Mouse (Mus musculus) heart, postnatal 14 days (tissue): ENCODE results near the gene Col4a2. TPM values are rescaled to one million over a fixed set of nuclear protein-coding genes. Genes with fewer than 3 reads are reported as not detected.
A peak's percentile ranks its signal among the peaks of the same experiment; 100 is the strongest.
"Not testable (repeated sequence)": the region's sequence is repeated elsewhere in the genome, so short reads cannot be mapped to it uniquely, and the experiment has no call there.

Experiments
- DNase-seq, 2 experiments: peaks; one replicate each; pipeline ENCODE4 v3.0.0; 2021 to 2022
- intact Hi-C: fragments of 180-260 bp; cut with DNase I; formaldehyde crosslinking; loops from one replicate; pipeline ENCODE4 v1.15.1; 2025
- total RNA-seq, 2 experiments: library from RNA; stranded (reverse); gene quantifications; 2 replicates each; pipeline ENCODE4 v1.2.3; 2021

Gene Col4a2
- total RNA-seq, 2 experiments from 2014 or later: 570 to 571 TPM

DNA sequence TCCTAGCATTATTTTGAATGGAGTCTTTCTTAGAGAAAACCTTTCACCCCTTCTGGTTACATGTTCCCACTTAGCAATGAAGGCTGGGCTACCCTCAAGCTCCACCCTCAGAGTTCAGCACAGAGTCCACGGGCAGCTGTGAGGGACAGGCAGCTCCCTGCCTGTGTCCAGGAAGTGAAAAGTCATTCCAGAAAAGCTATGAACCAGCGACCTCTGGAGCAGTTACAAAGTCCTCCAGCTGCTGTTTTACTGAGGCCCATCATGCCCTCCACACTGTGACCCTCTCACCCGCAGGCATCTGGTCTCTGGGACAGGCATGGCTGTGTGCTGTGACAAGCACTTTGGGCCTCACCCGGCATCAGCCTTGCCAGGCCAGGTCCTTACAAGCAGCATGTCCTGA is 160.5 kb downstream of the Col4a2 start:
- DNase-seq: no peak
- intact Hi-C loops: no loop called here

DNA sequence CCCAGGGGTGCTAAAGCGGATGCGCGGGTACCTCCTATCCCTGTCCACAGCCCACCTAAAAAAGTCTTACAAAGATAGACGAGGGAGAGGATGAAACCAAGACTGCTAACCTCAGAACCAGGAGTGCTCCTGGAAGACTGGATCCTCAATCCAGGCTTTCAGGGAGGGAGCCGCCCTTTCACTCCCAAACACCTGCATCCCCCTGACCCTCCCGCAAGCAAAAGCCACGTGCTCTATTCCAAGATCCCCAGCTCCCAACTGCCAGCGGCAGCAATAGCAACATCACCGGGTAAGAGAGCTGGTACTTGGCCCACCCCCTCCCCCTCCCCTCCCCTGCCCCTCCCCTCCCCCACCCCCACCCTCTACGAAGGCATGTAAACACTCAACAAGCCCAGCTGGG is 162.8 kb downstream of the Col4a2 start:
- DNase-seq: no peak
- intact Hi-C loops: no loop called here

DNA sequence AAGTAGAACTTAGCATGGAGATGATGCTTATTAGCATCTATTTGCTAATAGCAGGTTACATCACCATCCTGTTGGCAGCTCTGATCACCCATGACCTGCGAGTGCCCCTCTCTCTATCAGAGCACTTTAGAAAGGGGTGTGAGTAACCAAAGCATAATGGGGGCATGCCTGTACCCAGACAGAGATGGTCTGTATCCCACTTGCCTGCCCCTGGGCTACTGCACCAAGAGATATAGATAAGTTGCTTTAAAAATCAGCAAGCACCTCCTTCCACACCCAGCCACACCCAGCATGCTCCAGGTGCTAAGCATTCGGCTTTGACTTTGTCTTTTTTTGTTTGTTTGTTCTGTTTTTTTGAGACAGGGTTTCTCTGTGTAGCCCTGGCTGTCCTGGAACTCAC is 163.3 kb downstream of the Col4a2 start:
- intact Hi-C loops: no loop called here
- no peak for DNase-seq

DNA sequence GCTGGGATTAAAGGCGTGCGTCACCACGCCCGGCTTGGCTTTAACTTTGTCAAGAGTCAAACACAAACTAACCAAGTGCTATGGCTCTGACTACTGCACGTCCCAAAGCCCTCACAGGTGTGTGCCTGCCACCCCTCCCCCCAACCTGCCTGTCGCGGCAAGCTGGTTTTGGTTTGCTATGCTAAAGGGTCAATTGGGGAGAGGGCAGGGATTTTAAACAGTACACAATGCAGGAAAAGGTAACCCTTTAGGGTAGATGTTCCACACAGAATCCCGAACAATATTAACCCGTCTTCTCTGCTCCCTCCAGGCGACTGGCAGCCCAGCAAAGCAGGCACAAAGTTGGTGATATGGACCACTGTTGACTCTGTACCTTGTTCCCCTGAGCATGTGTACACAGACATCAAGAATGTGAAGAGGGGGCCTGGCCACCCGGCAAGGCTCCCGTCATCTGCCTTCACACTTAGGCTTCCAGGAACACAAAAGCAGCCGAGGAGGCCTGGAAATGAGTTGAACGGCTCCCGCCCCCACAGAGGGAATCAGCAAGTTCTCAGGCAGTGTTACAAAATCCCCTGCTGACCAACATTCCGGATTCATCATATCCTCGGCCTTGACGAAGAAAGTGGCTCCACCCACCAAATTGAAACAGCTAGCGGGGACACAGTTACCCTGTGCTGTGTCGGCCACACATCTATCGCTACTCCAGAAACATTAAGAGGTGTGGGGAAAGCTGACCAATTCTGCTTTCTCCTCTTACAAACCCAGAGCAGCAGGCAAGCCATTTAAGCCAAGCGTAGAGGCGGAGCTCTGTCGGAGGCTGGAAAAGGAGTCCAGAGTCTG is 164.0 kb downstream of the Col4a2 start:
- intact Hi-C loops: no loop called here
- peak; percentile 62 to 69 for DNase-seq

DNA sequence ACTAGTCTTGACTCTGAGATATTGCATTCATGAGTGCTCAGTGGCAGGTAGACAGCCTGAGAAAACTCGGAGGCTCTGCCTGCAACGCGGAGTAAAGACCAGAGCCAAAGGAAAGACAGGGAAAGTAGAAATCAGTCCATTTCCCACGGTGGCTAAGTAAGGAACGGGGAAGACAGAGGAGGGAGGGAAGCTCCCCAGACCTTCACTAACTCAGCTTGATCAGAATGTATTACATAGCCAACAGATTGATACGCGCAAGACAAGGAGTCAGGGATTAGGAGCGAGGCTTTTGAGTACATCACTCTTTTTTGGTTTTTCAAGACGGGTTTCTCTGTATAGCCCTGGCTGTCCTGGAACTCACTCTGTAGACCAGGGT is 164.6 kb downstream of the Col4a2 start:
- DNase-seq: no peak
- intact Hi-C loops: no loop called here

DNA sequence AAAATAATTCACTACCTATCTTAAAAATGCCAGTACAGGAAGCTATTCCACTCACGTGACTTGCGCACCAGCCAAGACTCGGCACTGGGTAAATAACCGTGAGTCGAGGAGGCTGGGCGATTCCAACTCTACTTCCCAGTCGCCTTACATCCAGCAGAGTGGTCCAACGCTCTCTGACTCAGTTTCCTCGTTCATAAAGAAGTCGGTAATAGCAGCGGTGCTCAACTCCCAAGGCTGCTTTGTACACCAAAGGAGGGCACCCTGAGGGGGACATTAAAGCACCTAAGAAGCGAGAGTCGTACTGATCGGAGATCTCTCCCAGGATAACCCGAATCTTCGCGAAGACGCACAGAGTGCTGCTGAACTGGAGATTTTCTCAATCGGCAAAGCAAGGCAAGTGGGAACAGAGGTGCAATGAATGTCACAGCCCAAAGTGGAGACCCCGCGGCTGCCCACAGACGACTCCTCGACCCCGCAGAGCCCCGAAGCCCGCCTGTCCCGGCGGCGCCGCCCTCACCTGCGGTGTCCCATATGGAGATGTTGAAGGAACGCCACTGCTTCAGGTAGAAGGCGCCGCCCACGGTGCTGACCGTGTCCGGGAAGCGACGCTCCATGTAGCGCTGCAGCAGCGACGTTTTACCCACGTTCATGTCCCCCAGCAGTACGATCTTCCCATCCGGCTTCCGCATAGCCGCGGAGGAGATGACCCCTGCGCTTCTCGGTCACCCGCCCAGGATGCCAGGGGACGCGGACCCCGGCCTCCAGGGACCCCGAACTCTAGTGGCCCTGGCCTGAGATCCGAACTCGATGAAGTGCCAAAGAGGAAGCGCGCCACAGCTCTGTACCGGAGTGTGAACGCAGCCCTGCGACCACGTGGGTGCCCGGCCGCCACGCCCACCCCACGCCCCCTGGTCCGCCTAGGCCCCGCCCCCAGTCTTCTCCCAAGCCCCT is 165.5 kb downstream of the Col4a2 start, which contains the start of gene Rab20:
Rab20 (minus strand) TSS at position 900 of the 951 bp plus-strand sequence.
- peak; percentile 79 to 87 for DNase-seq
- intact Hi-C loops: no loop called here

DNA sequence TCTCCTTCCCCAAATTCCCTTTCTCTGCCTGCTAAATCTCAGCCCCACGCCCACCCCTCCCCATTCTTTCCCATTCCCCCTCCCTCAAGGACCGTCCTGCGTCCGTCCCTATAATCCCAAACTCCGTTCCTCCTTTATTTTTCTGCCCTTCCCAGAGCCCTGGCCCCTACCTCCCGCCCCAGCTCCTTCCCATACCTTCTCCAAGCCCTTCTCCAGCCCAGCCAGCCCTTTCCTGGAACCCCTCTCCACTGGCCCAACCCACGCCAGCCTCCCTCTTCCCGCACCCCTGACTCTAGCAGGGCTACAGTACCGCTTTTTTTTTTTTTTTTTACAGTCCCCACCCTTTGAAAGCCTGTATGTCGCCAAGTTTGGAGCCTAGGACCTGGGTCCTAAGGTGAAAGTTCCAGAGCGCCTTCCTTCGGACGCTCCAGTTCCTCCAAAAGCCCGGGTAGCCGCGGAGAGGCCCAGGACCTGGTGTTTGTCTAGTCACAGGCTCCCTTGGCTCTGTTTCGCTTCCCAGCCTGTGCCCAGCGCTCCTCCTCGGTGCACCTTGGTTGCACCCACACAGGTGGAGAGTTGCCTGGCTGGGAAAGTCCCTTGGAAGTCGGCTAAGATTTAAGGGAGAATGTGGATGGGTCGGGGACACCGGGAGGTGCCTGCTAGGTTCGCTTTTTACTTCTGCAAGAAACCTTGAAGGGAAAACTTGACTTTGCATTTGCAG is 166.4 kb downstream of the Col4a2 start:
- intact Hi-C loops: no loop called here
- DNase-seq: no peak

DNA sequence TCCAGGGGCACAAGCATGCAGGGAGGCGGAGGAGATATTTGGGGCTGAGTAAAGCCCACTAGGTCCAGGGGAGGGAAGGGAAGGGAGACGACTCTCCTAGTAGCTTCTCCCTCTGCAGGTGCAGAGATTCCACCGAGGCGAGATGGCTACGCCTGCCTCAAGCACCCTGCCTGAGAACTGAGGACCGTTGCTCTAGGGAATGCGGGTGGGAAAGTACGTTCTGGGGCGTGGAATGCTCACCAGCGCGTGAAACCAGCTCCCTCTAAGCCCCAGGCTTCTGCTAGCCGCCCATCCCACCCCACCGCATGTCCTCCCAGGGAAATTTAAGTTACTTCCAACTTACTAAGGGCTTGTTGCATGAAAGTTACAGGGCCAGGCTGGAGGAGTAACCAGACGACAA is 167.0 kb downstream of the Col4a2 start:
- intact Hi-C loops: no loop called here
- DNase-seq: no peak

DNA sequence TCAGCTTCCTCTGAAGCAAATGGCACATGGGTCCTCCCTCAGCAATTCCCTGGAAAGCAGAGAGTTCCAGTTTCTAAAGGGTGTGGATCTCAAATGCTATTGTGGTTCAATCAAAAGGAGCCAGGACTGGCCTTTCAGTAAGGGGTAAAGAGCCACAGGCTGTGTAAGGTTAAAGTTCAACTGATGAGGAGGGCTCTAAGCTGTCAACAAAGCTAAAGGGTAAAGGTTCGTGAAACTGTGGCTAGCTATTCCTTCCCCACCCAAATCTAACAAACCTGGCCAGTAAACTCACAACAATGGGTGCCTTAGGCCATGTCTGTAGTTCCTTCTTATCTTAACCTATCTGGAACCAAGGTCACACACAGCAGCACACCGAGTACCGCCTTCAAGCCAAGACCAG is 169.3 kb downstream of the Col4a2 start:
- no peak for DNase-seq
- intact Hi-C loops: no loop called here

DNA sequence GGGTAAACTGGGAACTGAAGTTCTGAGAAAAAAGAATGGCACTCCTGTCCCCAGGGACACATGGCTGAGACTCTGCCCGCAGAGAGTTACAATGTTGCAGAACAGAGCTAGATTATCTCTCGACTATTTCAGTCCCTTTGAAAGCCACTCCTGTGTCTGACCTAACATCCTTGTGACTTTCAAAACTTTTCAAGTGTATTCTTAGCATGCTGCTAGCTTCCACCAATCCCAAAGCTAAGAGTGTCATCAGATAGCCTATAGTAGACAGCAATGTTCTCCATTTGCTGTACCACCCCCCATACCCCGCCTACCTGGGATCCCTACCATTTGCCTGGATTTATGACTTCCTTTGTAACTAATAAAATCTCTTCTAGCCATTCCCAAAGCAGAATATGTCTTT is 169.9 kb downstream of the Col4a2 start:
- intact Hi-C loops: no loop called here
- DNase-seq: no peak

DNA sequence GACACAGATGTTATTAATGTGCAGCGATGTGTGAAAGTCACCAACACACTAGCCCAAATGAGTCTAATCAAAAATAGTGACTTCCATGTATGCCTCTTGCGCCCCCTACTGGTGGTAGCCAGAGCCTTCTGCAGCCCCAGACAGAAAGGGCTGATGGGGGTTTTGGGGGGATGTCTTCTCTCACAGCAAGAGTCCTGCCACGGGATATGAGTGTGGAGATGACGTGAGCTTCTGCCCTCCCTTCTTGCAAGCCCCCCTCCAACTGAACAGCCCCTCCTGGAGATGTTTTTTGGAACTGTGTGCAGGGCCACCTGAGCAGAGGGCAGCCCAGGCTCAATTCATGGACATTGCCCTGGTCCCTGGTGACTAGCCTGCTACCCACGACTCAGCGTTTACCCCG is 173.5 kb downstream of the Col4a2 start:
- intact Hi-C loops: loop anchor here (1.0 to 2.0 kb wide), 3 partner anchors 17 to 63 kb away; no protein-coding TSS in a partner anchor
- peak; percentile 80 to 90 for DNase-seq

DNA sequence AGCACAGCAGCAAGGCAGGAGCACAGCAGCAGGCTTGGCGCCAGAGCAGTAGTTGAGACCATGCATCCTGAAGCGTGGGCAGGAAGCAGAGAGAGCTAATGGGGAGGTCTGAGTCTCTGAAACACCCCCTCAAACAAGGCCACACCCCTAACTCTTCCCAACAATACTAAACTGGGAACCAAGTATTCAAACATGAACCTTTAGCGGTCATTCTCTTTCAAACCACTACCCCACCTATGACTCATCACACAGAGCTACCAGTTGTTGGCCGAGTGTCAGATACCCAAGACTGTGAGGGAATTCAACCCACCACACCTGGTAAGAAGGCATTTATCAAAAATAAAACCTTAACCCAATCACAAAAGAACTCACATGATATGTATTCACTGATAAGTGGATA is 174.6 kb downstream of the Col4a2 start:
- DNase-seq: no peak
- intact Hi-C loops: loop anchor here (2.0 kb wide), 2 partner anchors 36 to 64 kb away; no protein-coding TSS in a partner anchor

DNA sequence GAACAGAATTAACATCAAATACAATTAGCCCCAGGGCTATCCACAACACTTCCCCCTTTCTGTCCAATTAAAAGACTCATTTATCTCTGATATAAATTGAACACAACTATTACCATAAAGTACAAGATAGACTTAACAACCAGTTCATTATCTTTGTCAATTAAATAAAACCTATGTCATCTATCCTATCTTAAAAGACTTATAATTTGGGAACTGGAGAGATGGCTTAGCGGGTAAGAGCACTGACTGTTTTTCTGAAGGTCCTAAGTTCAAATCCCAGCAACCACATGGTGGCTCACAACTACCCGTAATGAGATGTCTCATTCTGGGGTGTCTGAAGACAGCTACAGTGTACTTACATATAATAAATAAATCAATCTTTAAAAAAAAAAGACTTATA is 179.7 kb downstream of the Col4a2 start:
- intact Hi-C loops, DNase-seq: not testable (repeated sequence)

DNA sequence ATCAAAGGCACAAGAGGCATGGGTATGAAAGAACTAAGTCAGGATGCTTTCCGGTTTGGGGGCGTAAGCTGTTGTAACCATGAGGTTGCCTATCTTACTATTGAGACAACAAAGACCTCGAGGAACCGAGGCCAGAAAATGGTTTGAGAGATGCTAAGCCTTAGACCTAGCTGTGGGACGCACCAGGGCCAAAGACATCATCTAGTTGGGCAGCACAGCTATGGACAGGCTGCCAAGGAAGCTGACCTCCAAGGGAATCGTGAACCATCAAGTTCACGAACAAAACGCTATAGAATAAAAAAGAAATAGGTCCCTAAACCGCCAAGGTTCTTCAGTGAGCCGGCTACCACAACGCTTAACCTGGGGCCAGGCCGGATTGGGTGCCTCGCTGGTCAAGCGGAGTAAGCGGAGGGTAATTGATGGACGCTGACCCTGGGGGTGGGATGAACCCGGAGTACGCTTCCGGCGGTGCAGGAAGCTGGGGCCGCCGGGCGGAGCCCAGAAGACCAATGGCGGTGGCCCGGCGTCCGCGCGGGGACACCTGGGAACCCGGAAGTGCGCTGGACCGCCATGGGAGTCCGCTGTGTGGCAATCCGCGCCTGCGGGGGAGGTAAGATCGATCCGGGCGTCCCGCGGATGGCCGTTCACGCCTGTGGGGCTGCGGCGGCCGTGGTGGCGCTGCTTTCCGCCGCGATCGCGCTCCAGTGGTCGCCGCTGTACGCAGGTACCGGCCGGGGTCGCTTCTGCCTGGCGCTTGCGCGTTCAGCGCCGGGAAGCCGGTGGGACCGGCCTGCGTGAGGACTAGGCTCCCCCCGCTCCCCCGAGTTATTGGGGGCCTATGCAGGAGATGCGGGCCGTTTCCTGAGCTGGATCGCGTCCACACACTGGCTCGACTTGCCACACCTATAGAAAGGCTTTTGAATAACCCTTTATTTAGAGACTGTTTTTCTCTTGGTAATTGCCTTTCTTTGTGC is 184.7 kb downstream of the Col4a2 start, which contains the start of gene Naxd:
Naxd (plus strand) TSS at position 490 of the 974 bp plus-strand sequence.
- DNase-seq: peak; percentile 93 to 94
- intact Hi-C loops: no loop called here

DNA sequence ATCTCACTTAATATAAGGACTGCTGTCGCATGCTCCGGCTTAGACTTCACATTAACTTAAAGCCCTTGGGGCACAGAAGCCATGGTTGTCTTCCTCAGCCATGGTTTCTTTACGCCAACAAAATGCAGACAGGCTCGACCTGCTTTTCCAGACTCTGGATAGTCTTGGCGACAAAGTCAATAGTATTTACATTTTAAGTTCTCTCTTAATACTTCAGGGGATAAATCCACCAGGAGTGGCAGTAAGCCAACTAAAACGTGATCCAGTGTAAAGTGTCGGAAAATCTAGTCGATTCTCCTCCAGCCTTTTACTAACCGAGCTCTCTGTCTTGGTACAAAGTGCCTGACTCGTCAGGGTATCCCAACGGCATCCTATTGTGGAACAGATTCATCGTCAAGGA is 185.7 kb downstream of the Col4a2 start:
- intact Hi-C loops: no loop called here
- no peak for DNase-seq
